Mouse (Mus musculus): ENCODE results near the gene Maneal. TPM values are rescaled to one million over a fixed set of nuclear protein-coding genes. Genes with fewer than 3 reads are reported as not detected.
A peak's percentile ranks its signal among the peaks of the same experiment; 100 is the strongest.

The Maneal gene
- polyA plus RNA-seq (2017; shearing (Covaris generic)) = under 1 TPM; 0.17 to 0.20 TPM

- ATAC-seq = no peak
Measured at GRCm38 (mm10) chr4:124861283-124862188, at the start of gene Maneal. Gene Maneal, minus strand, starts transcription at chr4:124862171.

GRCm38 (mm10) chr4:124905971-124906822, 44.2 kb upstream of the Maneal start:
- ATAC-seq = no peak

DNA sequence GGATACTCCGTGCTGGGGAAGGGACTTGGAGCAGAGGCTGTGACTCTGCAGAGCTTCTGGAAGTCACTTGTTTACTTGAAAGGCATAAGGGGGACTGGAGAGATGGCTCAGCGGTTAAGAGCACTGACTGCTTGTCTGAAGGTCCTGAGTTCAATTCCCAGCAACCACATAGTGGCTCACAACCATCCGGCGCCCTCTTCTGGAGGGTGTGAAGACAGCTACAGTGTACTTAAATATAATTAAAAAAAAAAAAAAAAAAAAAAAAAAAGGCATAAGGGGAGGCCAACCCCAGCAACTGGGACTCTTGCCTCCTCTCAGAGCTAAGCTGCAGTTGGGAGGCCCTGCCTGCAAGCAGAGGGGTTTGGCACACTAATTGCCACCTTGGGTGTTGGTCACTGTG, 43.4 kb upstream of the Maneal start:
- no peak for ATAC-seq

DNA sequence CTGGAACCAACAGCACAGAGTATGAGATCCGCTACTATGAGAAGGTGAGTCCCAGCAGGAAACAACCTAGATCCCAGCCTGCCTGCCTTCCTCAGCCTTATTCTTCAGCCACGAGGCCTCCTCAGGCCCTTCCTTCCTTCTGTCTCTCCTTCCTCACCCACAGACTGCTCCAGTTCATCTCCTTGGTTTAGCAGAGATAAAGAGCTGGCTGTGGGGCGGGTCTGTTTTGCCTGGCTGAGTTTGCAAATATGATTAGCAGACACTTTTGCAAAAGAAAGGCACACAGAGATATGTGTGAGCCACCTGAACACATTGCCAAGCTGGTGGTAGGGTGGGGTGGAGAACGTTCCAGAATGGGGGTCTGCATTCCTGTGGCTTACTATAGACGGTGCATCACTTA, 37.9 kb upstream of the Maneal start:
- no peak for ATAC-seq

DNA sequence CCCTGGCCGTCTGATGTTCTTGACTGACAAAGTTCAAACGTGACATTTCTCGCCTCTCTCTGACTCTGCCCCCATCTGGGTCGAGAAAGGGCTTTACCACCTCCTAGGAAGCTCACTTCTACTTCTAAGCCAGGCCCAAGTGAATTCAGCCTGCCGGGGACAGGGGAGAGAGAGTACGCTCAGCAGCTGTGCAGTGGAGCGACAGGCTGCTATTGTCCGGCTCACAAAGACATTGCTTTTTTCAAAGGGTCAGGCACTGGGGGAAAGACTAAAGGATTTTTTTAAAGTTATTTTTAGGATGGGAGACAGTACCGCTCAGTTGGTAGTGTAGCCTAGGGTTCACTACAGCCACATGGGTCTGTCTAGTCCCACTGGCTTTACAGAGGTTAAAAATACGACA, 36.5 kb upstream of the Maneal start:
- ATAC-seq = no peak

GRCm38 (mm10) chr4:124894508-124895428, 32.8 kb upstream of the Maneal start:
- ATAC-seq = no peak

DNA sequence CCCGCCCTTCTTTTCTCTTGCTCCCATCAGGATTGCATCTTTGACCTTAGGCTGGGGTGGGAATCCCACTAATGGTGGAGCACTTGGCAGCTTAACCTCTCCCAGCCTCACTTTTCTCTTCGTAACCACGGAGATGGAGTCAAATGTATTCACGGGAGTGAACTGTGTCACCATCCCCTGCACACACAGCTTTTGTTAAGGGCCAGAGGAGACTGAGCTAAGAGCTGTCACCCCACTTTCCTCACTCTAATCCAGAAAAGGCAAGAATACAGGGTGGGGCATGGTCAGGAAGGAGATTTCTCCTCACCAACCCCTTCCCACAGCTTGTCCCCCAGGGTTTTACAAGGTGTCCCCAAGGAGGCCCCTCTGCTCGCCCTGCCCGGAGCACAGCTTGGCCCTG, 31.8 kb upstream of the Maneal start:
- no peak for ATAC-seq

DNA sequence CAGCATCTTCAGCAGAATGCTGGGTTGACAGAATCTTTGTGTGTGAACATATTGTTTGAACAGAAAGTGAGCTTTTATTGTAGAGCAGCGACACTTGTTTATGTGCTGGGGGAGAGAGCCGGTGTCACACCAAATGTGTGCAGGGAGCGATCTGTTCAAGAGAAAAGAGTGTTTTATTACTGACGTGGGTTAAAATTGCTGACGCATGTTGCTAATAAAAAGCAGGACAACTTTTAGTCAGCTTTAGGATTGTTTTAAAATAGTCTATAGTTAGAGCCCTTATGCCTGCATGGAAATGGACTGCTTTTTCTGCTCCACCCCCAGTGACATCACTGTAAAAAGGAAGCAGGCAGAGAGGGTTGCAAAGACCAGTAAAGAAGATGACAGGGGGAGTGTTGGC, 28.9 kb upstream of the Maneal start:
- no peak for ATAC-seq

DNA sequence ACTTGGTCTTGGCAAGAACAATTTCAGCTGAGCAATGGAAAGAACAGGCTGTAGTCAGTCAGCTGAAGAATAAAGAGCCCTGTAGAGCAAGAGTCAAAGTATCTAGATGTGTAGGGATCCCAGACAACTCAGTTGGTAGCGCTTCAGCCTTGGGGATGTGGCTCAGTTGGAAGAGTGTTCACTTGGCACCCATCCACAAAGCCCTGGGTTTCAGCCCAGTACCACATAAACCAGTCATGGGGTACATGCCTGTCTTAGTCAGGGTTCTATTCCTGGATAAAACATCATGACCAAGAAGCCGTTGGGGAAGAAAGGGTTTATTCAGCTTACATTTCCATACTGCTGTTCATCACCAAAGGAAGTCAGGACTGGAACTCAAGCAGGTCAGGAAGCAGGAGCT, 28.0 kb upstream of the Maneal start:
- no peak for ATAC-seq

DNA sequence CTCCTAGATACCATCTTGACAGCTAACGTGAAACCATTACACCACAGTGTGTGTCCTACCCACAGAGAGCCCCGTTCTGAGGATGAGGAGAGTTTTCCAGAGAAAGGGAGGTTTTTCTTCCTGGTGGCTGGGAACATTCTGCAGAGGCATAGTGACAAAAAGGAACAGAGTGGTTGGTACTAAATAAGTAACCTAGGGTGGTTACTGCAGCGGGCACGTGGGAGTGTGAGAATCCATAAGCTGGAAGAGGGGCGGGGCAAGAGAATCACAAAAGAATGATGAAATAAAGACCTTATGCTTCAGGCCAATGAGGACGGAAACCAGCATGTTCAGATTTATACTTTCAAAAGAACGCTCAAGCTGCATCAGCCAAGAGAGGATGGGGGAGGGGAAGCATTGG, 26.7 kb upstream of the Maneal start:
- ATAC-seq = no peak

DNA sequence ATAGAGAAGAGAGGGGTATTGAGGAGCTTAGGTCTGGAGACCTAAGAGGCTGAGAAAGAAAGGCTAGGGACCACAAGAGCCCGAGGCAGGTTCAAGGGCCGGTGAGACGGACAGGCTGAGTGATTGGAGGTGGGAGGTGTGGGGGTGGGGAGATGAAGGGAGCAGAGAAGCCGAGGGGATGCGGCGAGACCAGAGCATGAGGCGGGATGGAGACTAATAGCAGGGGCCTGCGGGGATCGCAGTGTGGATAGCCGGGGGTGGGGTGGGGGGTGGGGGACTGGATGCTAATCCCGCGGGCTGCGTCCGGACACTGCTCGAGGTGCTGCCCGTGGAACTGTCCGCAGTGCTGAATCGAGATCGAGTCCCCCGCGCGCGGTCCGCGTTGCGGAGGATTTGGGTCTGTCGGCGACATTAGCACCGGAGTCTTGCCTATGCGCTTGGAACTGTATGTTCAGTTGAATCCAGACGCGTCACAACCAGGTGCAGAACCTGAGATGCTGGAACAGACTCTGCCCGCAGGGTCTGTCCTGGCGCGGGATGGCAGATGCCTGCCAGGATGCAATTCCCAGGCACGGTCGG, 20.3 kb upstream of the Maneal start:
- ATAC-seq = no peak

DNA sequence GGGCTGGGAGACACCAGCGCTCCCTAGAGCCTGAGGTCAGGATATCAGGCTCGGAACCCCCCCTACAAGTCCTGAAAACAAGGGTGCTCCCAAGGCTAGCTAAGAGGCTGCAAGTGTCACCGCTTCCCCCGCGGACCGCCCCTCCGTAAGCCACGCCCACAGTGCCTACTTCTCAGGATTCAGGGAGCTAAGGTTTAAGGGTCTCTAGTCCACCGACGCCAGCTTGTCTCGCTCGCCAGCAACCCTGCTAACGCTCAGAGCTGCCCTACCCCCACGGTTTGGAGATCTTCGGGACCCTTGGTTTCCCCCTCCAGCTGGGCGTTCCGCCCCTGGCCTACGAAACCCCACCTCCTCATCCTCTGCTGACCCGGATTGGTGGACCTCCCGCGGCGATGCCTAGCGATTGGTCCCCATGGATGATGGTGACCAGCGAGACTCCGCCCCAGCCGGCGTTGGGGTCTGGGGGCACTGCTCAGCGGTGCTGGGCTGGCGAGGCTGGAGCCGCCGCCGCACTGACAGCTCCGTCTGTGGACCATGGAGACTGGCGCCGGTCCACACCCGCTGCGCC, 19.5 kb upstream of the Maneal start:
- ATAC-seq = no peak

- ATAC-seq = no peak
Measured at GRCm38 (mm10) chr4:124880599-124880998, 18.6 kb upstream of the Maneal start, which contains the start of gene Epha10. Gene Epha10, plus strand, starts transcription at chr4:124880899.

DNA sequence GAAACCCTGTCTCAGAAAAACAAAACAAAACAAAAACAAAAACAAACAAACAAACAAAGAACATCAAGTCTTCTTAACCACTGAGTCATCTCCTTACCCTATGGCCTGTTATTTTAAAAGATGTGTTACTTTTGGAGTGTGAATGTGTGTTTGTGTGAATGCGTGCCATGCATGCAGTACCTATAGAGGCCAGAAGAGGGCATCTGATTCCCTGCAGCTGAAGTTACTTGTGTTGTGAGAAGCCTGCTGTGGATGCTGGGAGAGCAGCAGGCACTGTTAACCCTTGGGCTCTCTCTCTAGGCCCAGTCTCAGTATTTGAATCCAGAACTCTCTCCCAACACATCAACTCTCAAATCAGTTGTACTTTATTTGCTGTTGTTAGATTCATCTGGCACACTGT, 10.7 kb upstream of the Maneal start:
- ATAC-seq = no peak

DNA sequence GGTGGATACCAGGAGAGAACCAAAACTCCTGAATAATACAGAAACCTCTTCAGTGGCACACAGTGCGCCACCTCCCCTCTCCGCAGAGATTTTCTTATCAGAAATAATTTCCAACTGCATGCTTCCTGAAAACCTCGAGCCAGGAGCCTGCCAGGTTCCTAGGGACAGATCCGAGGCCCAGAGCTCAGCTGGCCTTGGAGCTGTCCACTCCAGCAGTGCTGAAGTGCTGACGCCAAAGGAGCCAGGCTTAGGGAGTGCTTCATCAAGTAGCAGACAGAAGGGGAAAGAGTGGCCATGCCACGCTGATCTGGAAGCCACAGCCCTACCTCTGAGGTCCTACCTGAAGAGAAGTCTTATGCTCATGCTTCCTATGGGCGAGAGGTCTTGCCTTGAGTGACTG, 1.5 kb downstream of the Maneal start:
- ATAC-seq = no peak

DNA sequence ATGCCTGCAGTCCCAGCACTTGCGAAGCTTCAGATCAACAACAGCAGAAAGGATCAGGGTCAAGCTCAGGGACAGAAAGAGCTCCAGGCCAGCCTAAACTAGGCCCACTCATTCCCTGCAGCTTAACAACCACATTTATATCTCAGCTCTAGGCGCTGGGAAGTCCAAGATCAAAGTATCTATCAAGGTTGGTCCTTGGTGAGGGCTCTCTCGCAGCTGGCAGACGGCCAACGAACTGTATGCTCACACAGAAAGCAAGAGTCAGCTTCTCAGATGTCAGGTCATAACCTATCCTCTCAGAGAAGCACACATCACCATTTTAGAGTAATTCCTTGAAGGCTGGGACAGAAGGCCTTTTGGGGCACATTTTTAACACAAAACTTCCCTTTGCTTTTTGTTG, 3.6 kb downstream of the Maneal start:
- no peak for ATAC-seq

GRCm38 (mm10) chr4:124856294-124856693, 5.7 kb downstream of the Maneal start:
- no peak for ATAC-seq

GRCm38 (mm10) chr4:124850933-124851658, 10.9 kb downstream of the Maneal start, which contains the start of gene 1110065P20Rik:
Gene 1110065P20Rik, minus strand, starts transcription at chr4:124851196.
- ATAC-seq = peak; percentile 72

GRCm38 (mm10) chr4:124850261-124850913, 11.6 kb downstream of the Maneal start, which contains the start of gene Yrdc:
Gene Yrdc, plus strand, starts transcription at chr4:124850679.
- peak; percentile 82 for ATAC-seq

- ATAC-seq = no peak
Measured at GRCm38 (mm10) chr4:124849631-124850260, 12.2 kb downstream of the Maneal start.
